Mouse (Mus musculus) embryo, embryonic 10.5 days (tissue): ENCODE measurements around the gene Nkd1.

Experiments
- DNase-seq: peaks from one replicate; pipeline ENCODE4 v3.0.0-alpha.2; 2015; ENCODE audit warnings: low spot score

The Nkd1 gene

GRCm38 (mm10) chr8:88520985-88521527 is at the start of gene Nkd1:
Gene Nkd1 (plus strand): TSS chr8:88521354.
- DNase-seq, result peak; percentile 94

GRCm38 (mm10) chr8:88481290-88481689 is 39.9 kb upstream of the Nkd1 start:
- no peak for DNase-seq

- peak; percentile 67 for DNase-seq
Observed at GRCm38 (mm10) chr8:88488391-88488829, 32.7 kb upstream of the Nkd1 start.

- no peak for DNase-seq
Observed at GRCm38 (mm10) chr8:88494076-88494475, 27.1 kb upstream of the Nkd1 start.

GRCm38 (mm10) chr8:88495071-88495805 is 25.9 kb upstream of the Nkd1 start:
- peak; percentile 60 for DNase-seq

- DNase-seq, result no peak
Observed at GRCm38 (mm10) chr8:88502143-88502542, 19.0 kb upstream of the Nkd1 start.

- DNase-seq, result no peak
Observed at GRCm38 (mm10) chr8:88506981-88507380, 14.2 kb upstream of the Nkd1 start.

GRCm38 (mm10) chr8:88511061-88511460 is 10.1 kb upstream of the Nkd1 start:
- DNase-seq, result no peak

GRCm38 (mm10) chr8:88512094-88512794 is 8.9 kb upstream of the Nkd1 start:
- DNase-seq, result peak; percentile 68

- DNase-seq, result no peak
Observed at GRCm38 (mm10) chr8:88518047-88518446, 3.1 kb upstream of the Nkd1 start.

- DNase-seq, result no peak
Observed at GRCm38 (mm10) chr8:88520381-88520780, 773 bp upstream of the Nkd1 start.

- DNase-seq, result no peak
Observed at GRCm38 (mm10) chr8:88521541-88522414, 624 bp downstream of the Nkd1 start.

GRCm38 (mm10) chr8:88522433-88523030 is 1.4 kb downstream of the Nkd1 start:
- no peak for DNase-seq

- no peak for DNase-seq
Observed at GRCm38 (mm10) chr8:88523621-88524020, 2.5 kb downstream of the Nkd1 start.

GRCm38 (mm10) chr8:88524132-88524531 is 3.0 kb downstream of the Nkd1 start:
- peak; percentile 52 for DNase-seq

- DNase-seq, result no peak
Observed at GRCm38 (mm10) chr8:88524851-88525250, 3.7 kb downstream of the Nkd1 start.

- no peak for DNase-seq
Observed at GRCm38 (mm10) chr8:88526296-88526695, 5.1 kb downstream of the Nkd1 start.

GRCm38 (mm10) chr8:88528186-88528585 is 7.0 kb downstream of the Nkd1 start:
- DNase-seq, result no peak

- DNase-seq, result no peak
Observed at GRCm38 (mm10) chr8:88529798-88530197, 8.6 kb downstream of the Nkd1 start.

GRCm38 (mm10) chr8:88537081-88537480 is 15.9 kb downstream of the Nkd1 start:
- no peak for DNase-seq
